Mouse (Mus musculus): ENCODE results near the gene Pfkfb4. TPM values are rescaled to one million over a fixed set of nuclear protein-coding genes. Genes with fewer than 3 reads are reported as not detected.

Pfkfb4 gene
- polyA plus RNA-seq, 1 experiment = 4.4 TPM

- no peaks in the 10 kb centered on the region for H3K36me3 ChIP-seq (ENCODE audit: control insufficient read depth, insufficient read depth)
- H3K4me3 ChIP-seq = no peak overlapping the region
- no peak overlapping the region for H3ac ChIP-seq (ENCODE audit: control insufficient read depth, insufficient read length)
- no peak overlapping the region for H3K4me2 ChIP-seq (ENCODE audit: low read depth)
- TF ChIP-seq CEBPB (IDR thresholded peaks at IDR 0.05; ENCODE audit: insufficient read depth, poor library complexity, severe bottlenecking) (no peak), MAX (IDR thresholded peaks at IDR 0.05; ENCODE audit: low read depth) (no peak), TCF3 (IDR thresholded peaks at IDR 0.05; ENCODE audit: insufficient read length, low read depth) (no peak), POLR2A (IDR thresholded peaks at IDR 0.05; ENCODE audit: insufficient read length, low read depth) (no peak), TCF12 (IDR thresholded peaks at IDR 0.05; ENCODE audit: insufficient read depth, poor library complexity, severe bottlenecking) (no peak), USF1 (IDR thresholded peaks at IDR 0.05; ENCODE audit: low read depth) (no peak), MYOG (IDR thresholded peaks at IDR 0.05; ENCODE audit: control insufficient read depth in 1 of 3, insufficient read depth in 1 of 3, insufficient read length in 2 of 3, low read depth in 2 of 3) (no peak), SRF (IDR thresholded peaks at IDR 0.05; ENCODE audit: control insufficient read depth, insufficient read length, low read depth) (no peak), MYOD1 (IDR thresholded peaks at IDR 0.05; ENCODE audit: control insufficient read depth in 1 of 3, insufficient read length in 2 of 3, low read depth in 2 of 3) (no peak), POLR2AphosphoS2 (IDR thresholded peaks at IDR 0.05; ENCODE audit: insufficient read length, low read depth) (no peak), E2F4 (IDR thresholded peaks at IDR 0.05; ENCODE audit: insufficient read depth) (no peak)
- no peaks in the 10 kb centered on the region for H3K79me2 ChIP-seq (ENCODE audit: control insufficient read depth, insufficient read depth)
- H3K27me3 ChIP-seq (ENCODE audit: control insufficient read depth, insufficient read depth, insufficient read length) = no peaks in the 10 kb centered on the region
Observed at GRCm38 (mm10) chr9:109016973-109017604, 25.5 kb downstream of the Pfkfb4 start.

DNA sequence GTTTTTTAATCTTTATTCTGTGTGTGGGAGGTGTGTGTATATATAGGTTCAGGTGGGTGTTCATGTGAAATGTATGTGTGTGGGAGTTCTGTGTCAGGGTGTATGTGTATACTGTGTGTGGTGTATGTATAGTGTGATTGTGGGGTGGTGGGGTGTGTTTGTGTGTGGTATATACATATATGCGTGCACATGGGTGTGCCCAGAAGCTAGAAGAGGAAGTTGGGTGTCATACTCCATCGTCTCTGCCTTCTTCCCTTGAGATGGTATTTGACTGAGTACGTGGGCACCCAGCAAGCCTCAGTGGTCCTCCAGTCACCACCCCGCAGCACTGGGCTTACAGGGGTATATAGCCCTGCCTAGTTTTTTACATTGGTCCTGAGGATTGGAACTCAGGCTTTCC is 29.9 kb downstream of the Pfkfb4 start:
- no peaks in the 10 kb centered on the region for H3K27me3 ChIP-seq (ENCODE audit: control insufficient read depth, insufficient read depth, insufficient read length)
- H3ac ChIP-seq (ENCODE audit: control insufficient read depth, insufficient read length) = no peak overlapping the region
- TF ChIP-seq POLR2A (IDR thresholded peaks at IDR 0.05; ENCODE audit: insufficient read length, low read depth) (no peak), MAX (IDR thresholded peaks at IDR 0.05; ENCODE audit: low read depth) (no peak), TCF3 (IDR thresholded peaks at IDR 0.05; ENCODE audit: insufficient read length, low read depth) (no peak), USF1 (IDR thresholded peaks at IDR 0.05; ENCODE audit: low read depth) (no peak), POLR2AphosphoS2 (IDR thresholded peaks at IDR 0.05; ENCODE audit: insufficient read length, low read depth) (no peak), MYOG (IDR thresholded peaks at IDR 0.05; ENCODE audit: control insufficient read depth in 1 of 3, insufficient read depth in 1 of 3, insufficient read length in 2 of 3, low read depth in 2 of 3) (no peak), CEBPB (IDR thresholded peaks at IDR 0.05; ENCODE audit: insufficient read depth, poor library complexity, severe bottlenecking) (no peak), E2F4 (IDR thresholded peaks at IDR 0.05; ENCODE audit: insufficient read depth) (no peak)
- H3K36me3 ChIP-seq (ENCODE audit: control insufficient read depth, insufficient read depth) = no peaks in the 10 kb centered on the region
- H3K4me2 ChIP-seq (ENCODE audit: low read depth) = no peak overlapping the region
- no peaks in the 10 kb centered on the region for H3K79me2 ChIP-seq (ENCODE audit: control insufficient read depth, insufficient read depth)
- H3K4me3 ChIP-seq = no peak overlapping the region

GRCm38 (mm10) chr9:109022866-109023685 is 31.5 kb downstream of the Pfkfb4 start:
- Histone ChIP-seq H3K27me3 (ENCODE audit: control insufficient read depth, insufficient read depth, insufficient read length) (no peaks in the 10 kb centered on the region), H3K4me2 (ENCODE audit: low read depth) (no peak overlapping the region), H3ac (ENCODE audit: control insufficient read depth, insufficient read length) (no peak overlapping the region), H3K4me3 (no peak overlapping the region), H3K79me2 (ENCODE audit: control insufficient read depth, insufficient read depth) (no peaks in the 10 kb centered on the region), H3K36me3 (ENCODE audit: control insufficient read depth, insufficient read depth) (no peaks in the 10 kb centered on the region)
- no peak for TF ChIP-seq SRF (IDR thresholded peaks at IDR 0.05; ENCODE audit: control insufficient read depth, insufficient read length, low read depth)

GRCm38 (mm10) chr9:109027521-109027920 is 35.9 kb downstream of the Pfkfb4 start:
- Histone ChIP-seq H3K4me3 (no peak overlapping the region), H3ac (ENCODE audit: control insufficient read depth, insufficient read length) (no peak overlapping the region), H3K4me2 (ENCODE audit: low read depth) (no peak overlapping the region), H3K79me2 (ENCODE audit: control insufficient read depth, insufficient read depth) (no peaks in the 10 kb centered on the region), H3K36me3 (ENCODE audit: control insufficient read depth, insufficient read depth) (no peaks in the 10 kb centered on the region), H3K27me3 (ENCODE audit: control insufficient read depth, insufficient read depth, insufficient read length) (no peaks in the 10 kb centered on the region)
- TF ChIP-seq SRF (IDR thresholded peaks at IDR 0.05; ENCODE audit: control insufficient read depth, insufficient read length, low read depth) = no peak
- TF ChIP-seq POLR2A (IDR thresholded peaks at IDR 0.05; ENCODE audit: insufficient read length, low read depth) = no peak
- no peak for TF ChIP-seq TCF3 (IDR thresholded peaks at IDR 0.05; ENCODE audit: insufficient read length, low read depth)
- TF ChIP-seq POLR2AphosphoS2 (IDR thresholded peaks at IDR 0.05; ENCODE audit: insufficient read length, low read depth) = no peak
- TF ChIP-seq E2F4 (IDR thresholded peaks at IDR 0.05; ENCODE audit: insufficient read depth) = no peak
- no peak for TF ChIP-seq CEBPB (IDR thresholded peaks at IDR 0.05; ENCODE audit: insufficient read depth, poor library complexity, severe bottlenecking)
- no peak for TF ChIP-seq USF1 (IDR thresholded peaks at IDR 0.05; ENCODE audit: low read depth)
- no peak for TF ChIP-seq MAX (IDR thresholded peaks at IDR 0.05; ENCODE audit: low read depth)
- no peak for TF ChIP-seq REST (IDR thresholded peaks at IDR 0.05; ENCODE audit: insufficient read depth, insufficient read length)
- no peak for TF ChIP-seq TCF12 (IDR thresholded peaks at IDR 0.05; ENCODE audit: insufficient read depth, poor library complexity, severe bottlenecking)
- peak in 1 of 3 experiments; percentile 18 for TF ChIP-seq MYOD1 (IDR thresholded peaks at IDR 0.05; ENCODE audit: control insufficient read depth in 1 of 3, insufficient read length in 2 of 3, low read depth in 2 of 3)
- TF ChIP-seq MYOG (IDR thresholded peaks at IDR 0.05; ENCODE audit: control insufficient read depth in 1 of 3, insufficient read depth in 1 of 3, insufficient read length in 2 of 3, low read depth in 2 of 3) = peak in 1 of 3 experiments; percentile 71

DNA sequence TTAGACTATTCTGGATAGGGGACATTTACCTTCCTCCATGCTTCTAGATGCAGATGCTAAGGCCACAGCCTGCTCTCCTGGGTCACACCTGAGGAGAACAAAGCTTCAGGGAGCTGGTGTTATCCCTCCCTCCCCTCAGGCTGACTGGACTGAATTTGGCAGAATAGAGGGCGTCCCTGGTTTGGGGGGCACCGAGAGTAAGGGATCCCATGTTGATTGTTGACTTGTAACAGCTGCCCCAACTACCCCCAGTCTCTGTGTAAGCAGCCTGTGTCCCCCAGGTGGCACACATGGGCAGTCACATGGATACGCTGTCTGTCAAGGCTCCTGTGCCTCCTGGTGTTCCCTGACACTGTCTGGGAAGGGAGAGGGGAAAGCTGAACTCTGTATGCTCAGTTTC is 36.8 kb downstream of the Pfkfb4 start:
- Histone ChIP-seq H3K4me2 (ENCODE audit: low read depth) (no peak overlapping the region), H3ac (ENCODE audit: control insufficient read depth, insufficient read length) (no peak overlapping the region), H3K27me3 (ENCODE audit: control insufficient read depth, insufficient read depth, insufficient read length) (no peaks in the 10 kb centered on the region), H3K4me3 (no peak overlapping the region), H3K36me3 (ENCODE audit: control insufficient read depth, insufficient read depth) (no peaks in the 10 kb centered on the region), H3K79me2 (ENCODE audit: control insufficient read depth, insufficient read depth) (no peaks in the 10 kb centered on the region)
- no peak for TF ChIP-seq POLR2A (IDR thresholded peaks at IDR 0.05; ENCODE audit: insufficient read length, low read depth)
- TF ChIP-seq POLR2AphosphoS2 (IDR thresholded peaks at IDR 0.05; ENCODE audit: insufficient read length, low read depth) = no peak
- TF ChIP-seq MAX (IDR thresholded peaks at IDR 0.05; ENCODE audit: low read depth) = no peak
- no peak for TF ChIP-seq TCF3 (IDR thresholded peaks at IDR 0.05; ENCODE audit: insufficient read length, low read depth)
- TF ChIP-seq TCF12 (IDR thresholded peaks at IDR 0.05; ENCODE audit: insufficient read depth, poor library complexity, severe bottlenecking) = no peak
- TF ChIP-seq USF1 (IDR thresholded peaks at IDR 0.05; ENCODE audit: low read depth) = no peak
- TF ChIP-seq REST (IDR thresholded peaks at IDR 0.05; ENCODE audit: insufficient read depth, insufficient read length) = no peak
- TF ChIP-seq MYOG (IDR thresholded peaks at IDR 0.05; ENCODE audit: control insufficient read depth in 1 of 3, insufficient read depth in 1 of 3, insufficient read length in 2 of 3, low read depth in 2 of 3) = no peak
- no peak for TF ChIP-seq E2F4 (IDR thresholded peaks at IDR 0.05; ENCODE audit: insufficient read depth)
- TF ChIP-seq SRF (IDR thresholded peaks at IDR 0.05; ENCODE audit: control insufficient read depth, insufficient read length, low read depth) = no peak
- no peak for TF ChIP-seq MYOD1 (IDR thresholded peaks at IDR 0.05; ENCODE audit: control insufficient read depth in 1 of 3, insufficient read length in 2 of 3, low read depth in 2 of 3)
- TF ChIP-seq CEBPB (IDR thresholded peaks at IDR 0.05; ENCODE audit: insufficient read depth, poor library complexity, severe bottlenecking) = no peak
